Mouse (Mus musculus) left cerebral cortex, postnatal 36 days (tissue): ENCODE measurements at regions not wholly inside any gene's neighbourhood (a gene's known extent, or its start where the extent isn't known, plus 50 kb on each side); places are given as distances from the start of the nearest gene placed in this dataset.
"Not testable (repeated sequence)": the region's sequence is repeated elsewhere in the genome, so short reads cannot be mapped to it uniquely, and the experiment has no call there.

Experiments used
- DNase-seq, 2 experiments: peaks; one replicate each; pipeline ENCODE4 v3.0.0; 2021 to 2022; ENCODE audit warnings: low spot score in 2 of 2, mixed read lengths in 1 of 2
- intact Hi-C: fragments of 180-260 bp; cut with DNase I; formaldehyde crosslinking; loops from one replicate; pipeline ENCODE4 v1.15.1; 2025

- intact Hi-C loops = no loop called here
- DNase-seq = no peak
These were observed 203.0 kb downstream of the Csl start for GRCm38 (mm10) chr10:99556353-99557036.

DNA sequence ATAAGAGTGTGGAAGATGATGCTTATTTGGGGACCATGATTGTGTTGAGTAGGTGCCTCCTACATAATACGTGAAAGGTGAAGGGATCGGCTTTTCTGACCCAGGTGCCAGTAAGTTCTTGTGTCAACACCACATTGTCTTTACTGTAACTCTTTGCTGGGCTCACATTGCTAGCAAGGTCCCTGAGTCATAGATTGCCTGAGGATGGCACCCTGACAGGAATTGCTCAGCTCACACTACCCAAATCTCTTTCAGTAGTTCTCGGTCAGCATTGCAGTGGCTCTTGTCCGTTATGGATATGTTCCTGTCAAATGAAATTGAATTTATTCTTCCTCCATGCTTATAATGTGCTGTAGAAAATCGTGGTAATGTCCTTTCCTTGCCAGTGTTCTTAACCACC is 200.8 kb downstream of the Csl start:
- DNase-seq = no peak
- intact Hi-C loops = no loop called here

- intact Hi-C loops = loop anchor here (5.0 kb wide), 1 partner anchor 84 kb away; no protein-coding TSS in a partner anchor
- DNase-seq = peak; percentile 44 to 49
These were observed 198.2 kb downstream of the Csl start for GRCm38 (mm10) chr10:99561166-99561818.

- intact Hi-C loops = loop anchor here (5.0 kb wide), 1 partner anchor 87 kb away; no protein-coding TSS in a partner anchor
- DNase-seq = no peak
These were observed 194.9 kb downstream of the Csl start for GRCm38 (mm10) chr10:99564605-99565004.

DNA sequence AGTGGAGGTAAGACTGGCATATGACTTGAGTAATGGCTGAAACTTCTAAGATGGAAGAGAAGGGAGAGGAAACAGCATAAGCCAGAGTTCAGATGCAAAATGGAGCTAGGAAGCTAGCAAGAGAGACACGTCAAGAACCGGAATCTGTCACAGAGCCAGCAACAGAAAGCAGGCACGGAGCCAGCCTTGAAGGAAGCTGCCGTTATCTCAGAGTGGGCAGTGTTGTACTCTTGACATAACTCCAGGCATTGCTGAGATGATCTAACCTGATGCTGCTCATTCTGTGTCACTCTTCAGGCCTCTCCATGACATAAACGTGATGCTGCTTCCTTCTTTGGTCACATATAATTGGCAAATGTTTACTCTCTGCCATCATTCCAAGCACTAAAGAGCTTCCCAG is 191.0 kb downstream of the Csl start:
- no peak for DNase-seq
- intact Hi-C loops = no loop called here

- intact Hi-C loops = no loop called here
- no peak for DNase-seq
These were observed 189.3 kb downstream of the Csl start for GRCm38 (mm10) chr10:99570190-99570589.

DNA sequence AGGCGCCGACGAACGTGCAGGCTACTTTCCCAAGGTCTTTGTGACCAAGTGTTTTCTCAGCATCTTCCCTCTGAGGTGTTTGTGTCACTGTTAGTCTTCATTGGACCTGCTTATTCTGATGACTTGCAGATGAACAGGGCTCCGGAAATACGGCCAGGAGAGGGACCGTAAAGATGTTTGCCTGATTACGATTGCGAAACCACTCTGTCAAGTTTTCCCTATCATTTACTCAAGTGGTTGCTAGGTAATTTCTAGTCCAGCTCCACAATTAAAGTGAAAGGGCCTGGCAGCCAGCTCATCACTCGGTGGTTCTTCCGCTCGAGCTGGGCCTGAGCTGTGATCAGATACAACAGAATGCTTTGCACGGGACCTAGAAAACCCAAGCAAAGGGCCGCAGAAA is 185.5 kb downstream of the Csl start:
- no peak for DNase-seq
- intact Hi-C loops = no loop called here

DNA sequence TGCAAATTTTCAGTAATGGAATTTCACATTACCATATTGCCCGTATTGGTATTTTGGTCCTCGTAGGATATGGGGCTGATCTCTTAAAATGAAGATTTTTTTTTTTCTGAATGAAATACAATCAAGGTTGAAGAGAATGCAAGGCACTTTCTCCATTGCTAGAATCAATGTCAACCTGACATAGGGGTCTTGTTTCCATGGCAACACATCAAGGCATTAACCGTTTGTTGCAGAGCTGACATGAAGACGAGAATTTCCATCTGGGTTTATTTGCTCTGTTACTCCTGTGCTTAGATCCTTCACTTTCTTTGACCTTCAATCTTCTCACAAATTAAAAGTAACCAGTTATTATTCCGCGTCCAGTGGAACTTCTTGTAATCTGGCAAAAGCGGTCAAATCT is 184.2 kb downstream of the Csl start:
- intact Hi-C loops = loop anchor here (5.0 kb wide), 2 partner anchors 42 to 113 kb away; no protein-coding TSS in a partner anchor

DNA sequence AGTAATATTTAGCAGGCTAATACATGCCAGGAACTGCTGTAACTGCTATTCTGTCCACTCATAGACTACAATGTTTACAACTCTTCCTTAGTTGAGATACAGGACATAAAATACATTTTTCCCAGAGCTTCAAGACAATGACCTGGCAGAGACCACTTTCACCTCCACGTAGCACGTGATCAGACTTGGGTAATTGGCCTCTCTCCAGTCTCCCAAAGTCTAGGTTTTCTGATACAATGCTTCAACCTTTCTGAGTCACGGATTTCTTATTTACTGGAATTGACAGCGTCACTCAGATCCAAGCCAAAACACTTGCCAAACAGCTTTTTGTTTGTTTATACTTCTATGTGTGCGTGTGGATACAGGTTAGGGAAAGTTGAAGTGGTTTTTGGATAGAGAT is 183.2 kb downstream of the Csl start:
- no peak for DNase-seq
- intact Hi-C loops = loop anchor here (5.0 kb wide), 2 partner anchors 41 to 114 kb away; no protein-coding TSS in a partner anchor

More for the DNA sequence above, 184.2 kb downstream of the Csl start:
- no peak for DNase-seq

DNA sequence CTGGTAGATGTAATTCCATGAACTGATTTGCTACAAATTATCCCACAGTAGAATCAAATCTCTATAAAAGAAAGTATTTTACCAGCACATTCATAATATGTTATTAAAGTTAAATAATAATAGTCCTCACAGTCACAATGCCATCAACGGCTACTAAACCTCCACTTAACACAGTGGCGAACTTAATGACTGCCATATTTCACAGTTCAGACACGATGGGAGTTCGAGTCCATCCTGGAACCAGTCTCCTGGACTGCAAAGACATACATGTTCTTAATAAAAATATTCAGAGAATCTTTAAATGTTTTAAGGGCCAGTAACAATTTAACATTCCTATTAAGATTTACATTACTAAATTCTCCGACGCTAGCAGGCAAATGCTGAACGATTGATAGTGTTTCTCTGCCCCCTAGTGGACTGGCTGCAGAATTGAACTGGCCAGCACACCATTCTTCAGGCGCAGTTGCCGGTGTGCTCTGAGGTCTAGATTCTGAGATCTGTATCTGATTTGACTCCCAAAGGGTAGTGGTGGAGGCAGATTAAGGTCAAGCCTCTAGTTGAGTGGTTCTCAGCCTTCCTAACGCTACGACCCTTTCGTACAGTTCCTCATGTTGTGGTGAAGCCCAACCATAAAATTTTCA is 182.3 kb downstream of the Csl start:
- peak in 1 of 2 experiments; percentile 39 for DNase-seq
- intact Hi-C loops = loop anchor here (1.0 to 5.0 kb wide), 5 partner anchors 40 to 415 kb away; partner anchors contain the start of gene Dusp6

DNA sequence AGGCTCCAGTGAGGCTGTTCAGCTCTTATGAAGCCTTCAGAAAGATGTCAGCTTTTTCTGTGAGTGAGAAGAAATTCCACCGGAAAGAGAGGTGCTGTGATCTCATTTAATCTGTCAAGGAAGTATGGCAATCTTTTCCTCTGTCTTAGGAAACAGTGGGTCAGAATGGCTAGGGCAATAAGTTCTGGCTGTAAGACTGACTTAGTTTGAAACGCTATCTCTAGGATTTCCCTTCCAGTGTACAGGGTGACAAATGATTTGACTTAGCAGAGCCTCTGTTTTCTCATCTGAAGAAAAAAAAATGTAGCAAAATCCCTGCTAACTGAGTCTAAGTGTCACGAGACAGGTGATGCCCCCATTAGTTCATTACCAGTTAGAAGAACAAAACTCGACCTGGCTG is 181.1 kb downstream of the Csl start:
- DNase-seq = no peak
- intact Hi-C loops = loop anchor here (5.0 kb wide), 2 partner anchors 39 to 116 kb away; no protein-coding TSS in a partner anchor

GRCm38 (mm10) chr10:99580191-99580590 is 179.3 kb downstream of the Csl start:
- intact Hi-C loops = no loop called here
- no peak for DNase-seq

- intact Hi-C loops = no loop called here
- DNase-seq = no peak
These were observed 178.4 kb downstream of the Csl start for GRCm38 (mm10) chr10:99581074-99581473.

- no peak for DNase-seq
- intact Hi-C loops = no loop called here
These were observed 174.6 kb downstream of the Csl start for GRCm38 (mm10) chr10:99584855-99585254.

- DNase-seq = peak in 1 of 2 experiments; percentile 21
- intact Hi-C loops = no loop called here
These were observed 167.2 kb downstream of the Csl start for GRCm38 (mm10) chr10:99592220-99592619.

GRCm38 (mm10) chr10:99595659-99596058 is 163.8 kb downstream of the Csl start:
- intact Hi-C loops = no loop called here
- DNase-seq = no peak

DNA sequence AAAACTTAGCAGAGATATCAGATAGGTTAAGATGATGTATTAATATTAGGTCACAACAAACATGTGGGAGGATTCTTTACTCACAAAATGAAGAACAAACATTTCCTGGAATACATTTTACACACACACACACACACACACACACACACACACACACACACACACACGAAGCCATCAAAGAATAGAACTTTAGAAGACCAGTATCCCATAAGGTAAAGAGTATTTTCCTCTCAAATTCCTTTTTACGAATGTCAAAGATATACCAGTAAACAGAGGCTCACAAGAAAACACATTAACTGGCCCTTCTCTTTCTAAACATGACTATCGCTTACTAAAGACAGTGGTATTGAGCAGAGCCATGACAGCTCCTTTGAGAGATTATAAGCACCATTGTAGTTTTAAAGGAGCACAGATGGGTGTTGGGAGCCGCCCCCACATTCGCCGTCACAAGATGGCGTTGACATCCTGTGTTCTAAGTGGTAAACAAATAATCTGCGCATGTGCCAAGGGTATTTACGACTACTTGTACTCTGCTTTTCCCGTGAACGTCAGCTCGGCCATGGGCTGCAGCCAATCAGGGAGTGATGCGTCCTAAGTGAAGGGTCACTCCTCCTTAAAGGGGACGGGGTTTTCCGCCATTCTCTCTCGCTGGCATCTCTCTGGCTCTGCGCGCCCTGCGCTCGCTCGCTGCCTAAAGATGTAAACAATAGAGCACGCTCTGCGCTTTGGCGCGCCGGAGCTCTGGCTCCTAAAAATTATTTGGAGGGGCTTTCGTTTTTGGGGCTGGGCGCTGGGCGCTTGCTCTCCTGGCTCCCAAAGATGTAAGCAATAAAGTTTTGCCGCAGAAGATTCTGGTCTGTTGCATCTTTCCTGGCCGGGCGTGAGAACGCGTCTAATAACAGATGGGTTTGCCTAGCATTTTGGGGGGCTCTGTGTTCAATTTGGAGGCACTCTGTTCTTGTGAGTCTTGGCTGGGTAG is 160.0 kb downstream of the Csl start:
- intact Hi-C loops = not testable (repeated sequence)
- peak in 1 of 2 experiments; percentile 15 for DNase-seq

DNA sequence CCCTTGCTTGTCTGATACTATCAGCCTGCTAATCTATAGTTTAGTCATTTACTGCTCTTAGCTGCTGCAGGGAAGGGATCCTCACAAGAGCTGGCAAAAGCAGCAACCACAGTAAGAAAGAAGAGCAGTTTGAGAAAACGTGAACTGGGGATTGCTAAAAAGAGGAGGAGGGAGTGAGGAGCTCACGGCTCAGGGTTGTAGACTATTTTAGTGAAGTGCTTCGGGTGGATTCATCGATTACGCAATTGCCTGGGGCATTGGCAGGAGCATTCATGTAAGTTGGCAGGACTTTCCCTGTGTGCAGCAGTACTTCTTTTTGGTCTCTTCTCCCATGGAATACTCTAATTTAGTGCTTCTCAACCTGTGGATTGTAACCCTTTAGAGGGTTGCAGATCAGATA is 157.1 kb downstream of the Csl start:
- DNase-seq = peak in 1 of 2 experiments; percentile 27
- intact Hi-C loops = no loop called here

- no peak for DNase-seq
- intact Hi-C loops = no loop called here
These were observed 155.3 kb downstream of the Csl start for GRCm38 (mm10) chr10:99604172-99604571.
